Mouse (Mus musculus) limb, embryonic 14.5 days (tissue): ENCODE data around the gene Tspan4. TPM values are rescaled to one million over a fixed set of nuclear protein-coding genes. Genes with fewer than 3 reads are reported as not detected.
A peak's percentile ranks its signal among the peaks of the same experiment; 100 is the strongest.

Source experiments
- ATAC-seq: fragments of 200-750 bp; cut with Nextera tagmentation; 2 replicates; pipeline ENCODE4 v1.8.0; 2017; ENCODE audit warnings: low read depth, moderate number of reproducible peaks, moderate TSS enrichment; ENCODE audit not compliant: low FRiP score
- DNase-seq: peaks from one replicate; pipeline ENCODE4 v3.0.0-alpha.2; 2015; ENCODE audit warnings: low spot score
- H3K27ac ChIP-seq: fragments of 300-500 bp; sonication (generic); replicated peaks from 2 replicates; pipeline ENCODE4 v1.5.1; 2014; ENCODE audit warnings: low read depth, mild to moderate bottlenecking, low read length, moderate library complexity, mixed read lengths
- H3K27me3 ChIP-seq: fragments of 300-500 bp; sonication (generic); 2 replicates; pipeline ENCODE4 v1.6.1; 2014; ENCODE audit warnings: low read length, mixed read lengths; ENCODE audit not compliant: control insufficient read depth, insufficient read depth
- H3K36me3 ChIP-seq: fragments of 300-500 bp; sonication (generic); 2 replicates; pipeline ENCODE4 v1.6.1; 2014; ENCODE audit warnings: mild to moderate bottlenecking, low read length, moderate library complexity, mixed read lengths; ENCODE audit not compliant: control insufficient read depth, insufficient read depth
- H3K4me1 ChIP-seq: fragments of 300-500 bp; sonication (generic); 2 replicates; pipeline ENCODE4 v1.6.1; 2014; ENCODE audit warnings: antibody characterized with exemption, low read length, mixed read lengths; ENCODE audit not compliant: control insufficient read depth, insufficient read depth
- H3K4me2 ChIP-seq: fragments of 300-500 bp; sonication (generic); replicated peaks from 2 replicates; pipeline ENCODE4 v1.6.1; 2014; ENCODE audit warnings: low read depth, mild to moderate bottlenecking, low read length, moderate library complexity; ENCODE audit not compliant: severe bottlenecking
- H3K4me3 ChIP-seq: fragments of 300-500 bp; sonication (generic); replicated peaks from 2 replicates; pipeline ENCODE4 v1.5.1; 2014; ENCODE audit warnings: low read length
- H3K9ac ChIP-seq: fragments of 300-500 bp; sonication (generic); 2 replicates; pipeline ENCODE4 v1.6.1; 2014; ENCODE audit warnings: mild to moderate bottlenecking, low read depth, low read length, moderate library complexity; ENCODE audit not compliant: severe bottlenecking
- H3K9me3 ChIP-seq: fragments of 300-500 bp; sonication (generic); 2 replicates; pipeline ENCODE4 v1.6.1; 2016; ENCODE audit warnings: low read length; ENCODE audit not compliant: control insufficient read depth
- POLR2A ChIP-seq: fragments of 200-500 bp; IDR thresholded peaks from 2 replicates; pipeline ENCODE4 v1.8.0; 2012; ENCODE audit warnings: inconsistent platforms, mild to moderate bottlenecking, moderate library complexity, borderline replicate concordance; ENCODE audit not compliant: insufficient read depth, insufficient read length; ENCODE audit errors: extremely low read depth
- WGBS: fragments of 180-500 bp; shearing (Covaris S2); extraction: QIAGEN DNeasy Blood & Tissue Kit; methylation state at CpG from one replicate; pipeline ENCODE4 v1.1.7; 2014; 5-methylcytosine and 5-hydroxymethylcytosine counted together
- polyA plus RNA-seq, 2 experiments: library from polyadenylated mRNA; depleted of rRNA in 1 of 2; stranded (reverse) in 1 of 2; unstranded in 1 of 2; fragments of >200 nt; fragmentation: Nextera tagmentation in 1 of 2; extraction: Ambion mirVana in 1 of 2; gene quantifications; 2 replicates each; pipeline versions ENCODE4 v1.2.1 to v1.2.3; 2012 to 2014

The Tspan4 gene
- polyA plus RNA-seq, 2 experiments, result 77.9 to 101 TPM

- Histone ChIP-seq H3K27me3 (peaks cover 20% of the 10 kb centered on the region), H3K9ac (peak overlapping the region; percentile 70), H3K9me3 (no peaks in the 10 kb centered on the region), H3K4me1 (peaks cover 41% of the 10 kb centered on the region), H3K4me3 (peak overlapping the region; percentile 65), H3K36me3 (peaks cover 38% of the 10 kb centered on the region), H3K4me2 (peak overlapping the region; percentile 84), H3K27ac (peak overlapping the region; percentile 72)
- no peak for TF ChIP-seq POLR2A
- ATAC-seq, result no peak
- no peak for DNase-seq
- 13% methylated on average over 5 of the region's 5 CpGs for WGBS
These were observed 6.9 kb upstream of the Tspan4 start for GRCm38 (mm10) chr7:141468164-141468521.

GRCm38 (mm10) chr7:141468522-141469211 is 6.4 kb upstream of the Tspan4 start:
- ATAC-seq (peak; percentile 56; the same call in 1 of the 2 replicates), DNase-seq (peak; percentile 81)
- Histone ChIP-seq H3K4me3 (peak overlapping the region; percentile 65), H3K4me2 (peak overlapping the region; percentile 84), H3K4me1 (peaks cover 44% of the 10 kb centered on the region), H3K27me3 (peaks cover 15% of the 10 kb centered on the region), H3K9me3 (no peaks in the 10 kb centered on the region), H3K27ac (peak overlapping the region; percentile 72; the same call in 1 of the 2 replicates), H3K36me3 (peaks cover 38% of the 10 kb centered on the region), H3K9ac (peak overlapping the region; percentile 70)
- TF ChIP-seq POLR2A, result no peak
- WGBS, result 9% methylated on average over 8 of the region's 8 CpGs

GRCm38 (mm10) chr7:141469352-141469751 is 5.7 kb upstream of the Tspan4 start:
- no peaks in the 10 kb centered on the region for H3K9me3 ChIP-seq
- peaks cover 51% of the 10 kb centered on the region for H3K4me1 ChIP-seq
- DNase-seq (no peak), ATAC-seq (no peak)
- peaks cover 38% of the 10 kb centered on the region for H3K36me3 ChIP-seq
- H3K27ac ChIP-seq, result no peak overlapping the region
- peak overlapping the region; percentile 84 for H3K4me2 ChIP-seq
- WGBS, result 80% methylated on average over 6 of the region's 6 CpGs
- no peak for TF ChIP-seq POLR2A
- peaks cover 8% of the 10 kb centered on the region for H3K27me3 ChIP-seq
- H3K9ac ChIP-seq, result peak overlapping the region; percentile 70; the same call in 1 of the 2 replicates
- H3K4me3 ChIP-seq, result peak overlapping the region; percentile 65

- H3K9me3 ChIP-seq, result no peaks in the 10 kb centered on the region
- H3K9ac ChIP-seq, result no peak overlapping the region
- peaks cover 1% of the 10 kb centered on the region; the same call in 1 of the 2 replicates for H3K27me3 ChIP-seq
- no peak overlapping the region for H3K27ac ChIP-seq
- no peak for ATAC-seq
- H3K4me2 ChIP-seq, result no peak overlapping the region
- H3K4me3 ChIP-seq, result no peak overlapping the region
- no peak for TF ChIP-seq POLR2A
- H3K36me3 ChIP-seq, result peaks cover 38% of the 10 kb centered on the region
- 88% methylated on average over 18 of the region's 18 CpGs for WGBS
- no peak for DNase-seq
- peaks cover 46% of the 10 kb centered on the region for H3K4me1 ChIP-seq
These were observed 5.0 kb upstream of the Tspan4 start for GRCm38 (mm10) chr7:141469901-141470636.

DNA sequence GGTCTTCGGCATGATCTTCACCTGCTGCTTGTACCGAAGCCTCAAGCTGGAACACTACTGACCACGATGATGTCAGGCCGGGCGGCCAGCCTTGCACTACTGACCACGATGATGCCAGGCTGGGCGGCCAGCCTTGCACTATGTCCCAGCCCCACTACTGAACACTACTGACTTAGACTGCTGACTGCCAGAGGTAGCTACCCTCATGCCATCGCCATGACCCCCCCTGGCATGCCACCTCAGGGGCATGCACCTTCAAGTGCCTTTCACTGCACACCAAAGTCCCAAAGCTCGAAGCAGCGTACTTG is 4.4 kb upstream of the Tspan4 start:
- no peak for TF ChIP-seq POLR2A
- DNase-seq, result no peak
- Histone ChIP-seq H3K27ac (no peak overlapping the region), H3K36me3 (peaks cover 38% of the 10 kb centered on the region), H3K27me3 (no peaks in the 10 kb centered on the region), H3K4me2 (no peak overlapping the region), H3K4me1 (peaks cover 41% of the 10 kb centered on the region), H3K9me3 (no peaks in the 10 kb centered on the region), H3K9ac (no peak overlapping the region), H3K4me3 (no peak overlapping the region)
- no peak for ATAC-seq
- WGBS, result 98% methylated on average over 10 of the region's 10 CpGs
